Mouse (Mus musculus) CH12.LX (cell line): ENCODE results near the gene Gm10354. TPM values are rescaled to one million over a fixed set of nuclear protein-coding genes. Genes with fewer than 3 reads are reported as not detected.
"Not testable (repeated sequence)": the region's sequence is repeated elsewhere in the genome, so short reads cannot be mapped to it uniquely, and the experiment has no call there.

Experiments
- DNase-seq: peaks from one replicate; pipeline ENCODE4 v3.0.0-alpha.2; 2013; ENCODE audit errors: extremely low read depth
- H3K27ac ChIP-seq: 2 replicates; pipeline ENCODE4 v1.5.1; 2012; ENCODE audit warnings: low read depth, mild to moderate bottlenecking, control low read depth, moderate library complexity; ENCODE audit not compliant: insufficient read depth
- H3K27me3 ChIP-seq: replicated peaks from 2 replicates; pipeline ENCODE3; 2012; ENCODE audit warnings: inconsistent platforms
- H3K36me3 ChIP-seq, 2 experiments: replicated peaks in 1 of 2; 2 replicates each; pipeline versions ENCODE3 to v1.6.1; 2012; ENCODE audit warnings: inconsistent platforms in 1 of 2, low read length in 1 of 2, mild to moderate bottlenecking in 1 of 2, mixed read lengths in 1 of 2, moderate library complexity in 1 of 2; ENCODE audit not compliant: control insufficient read depth in 1 of 2, insufficient read depth in 1 of 2
- H3K4me1 ChIP-seq, 2 experiments: 2 replicates each; pipeline ENCODE4 v1.6.1; 2012; ENCODE audit warnings: inconsistent platforms in 1 of 2, moderate library complexity in 1 of 2; ENCODE audit not compliant: insufficient read depth in 2 of 2, control insufficient read depth in 1 of 2
- H3K4me2 ChIP-seq: 2 replicates; pipeline ENCODE4 v1.6.1; 2012; ENCODE audit warnings: low read depth, mild to moderate bottlenecking, control low read depth; ENCODE audit not compliant: poor library complexity, insufficient read depth, severe bottlenecking
- H3K4me3 ChIP-seq, 3 experiments: fragments of 150-350 bp in 1 of 3; sonication (generic) in 1 of 3; replicated peaks in 1 of 3; 2 replicates each; pipeline versions ENCODE3 to v1.5.1; 2011 to 2012; ENCODE audit warnings: low read depth in 2 of 3, low read length in 2 of 3, mild to moderate bottlenecking in 2 of 3, moderate library complexity in 2 of 3, control low read depth in 1 of 3, improper control_type of control experiment in 1 of 3, inconsistent platforms in 1 of 3, mixed read lengths in 1 of 3; ENCODE audit not compliant: poor library complexity in 1 of 3
- H3K79me2 ChIP-seq: replicated peaks from 2 replicates; pipeline ENCODE4 v1.6.1; 2012; ENCODE audit warnings: mild to moderate bottlenecking, moderate library complexity; ENCODE audit not compliant: control insufficient read depth, poor library complexity, insufficient read depth, severe bottlenecking; ENCODE audit errors: extremely low read depth
- H3K9ac ChIP-seq: 2 replicates; pipeline ENCODE4 v1.6.1; 2012; ENCODE audit warnings: low read depth, mild to moderate bottlenecking, control low read depth, moderate library complexity; ENCODE audit not compliant: insufficient read depth
- H3K9me3 ChIP-seq: replicated peaks from 2 replicates; pipeline ENCODE3; 2012; ENCODE audit warnings: low read length, inconsistent platforms, mixed read lengths
- CTCF ChIP-seq, 2 experiments: IDR thresholded peaks in 1 of 2; conservative IDR thresholded peaks in 1 of 2; 2 replicates each; pipeline ENCODE4 v1.5.1; 2011 to 2012; ENCODE audit warnings: low read depth in 2 of 2, low read length in 2 of 2, improper control_type of control experiment in 1 of 2, inconsistent platforms in 1 of 2, mild to moderate bottlenecking in 1 of 2, moderate library complexity in 1 of 2
- RAD21 ChIP-seq: IDR thresholded peaks from 2 replicates; pipeline ENCODE4 v1.6.1; 2011; ENCODE audit warnings: low read depth, mild to moderate bottlenecking, low read length, improper control_type of control experiment, moderate library complexity
- ZNF384 ChIP-seq: IDR thresholded peaks from 2 replicates; pipeline ENCODE4 v1.6.1; 2012; ENCODE audit warnings: low read depth, low read length, improper control_type of control experiment, inconsistent platforms
- dilution Hi-C: fragments of 300-500 bp; cut with MboI; formaldehyde crosslinking; loops from 2 replicates; pipeline ENCODE4 v1.14.3; 2020; ENCODE audit warnings: low sequenced_read_pairs; ENCODE audit not compliant: extremely low pct_unique_long_range_greater_than_20kb, extremely low pct_ligation_motif_present
- in situ Hi-C: fragments of 300-500 bp; cut with MboI; formaldehyde crosslinking; loops from 3 replicates; pipeline ENCODE4 v1.14.3; 2019; ENCODE audit warnings: low sequenced_read_pairs, low pct_ligation_motif_present, low pct_unique_long_range_greater_than_20kb, mixed read lengths
- polyA plus RNA-seq: library from polyadenylated mRNA; unstranded; fragments of >175 nt; gene quantifications from 2 replicates; pipeline ENCODE4 v1.2.1, GENCODE M21; 2012; ENCODE audit warnings: low read depth; ENCODE audit not compliant: insufficient read length
- total RNA-seq, 2 experiments: library from RNA; depleted of rRNA; stranded (reverse); fragments of 300-350 nt in 1 of 2; fragments of >200 nt in 1 of 2; gene quantifications; 2 replicates each; pipeline ENCODE4 v1.2.3; 2012 to 2014

Gm10354 gene
- total and polyA plus RNA-seq, 3 experiments: not detected

GRCm38 (mm10) chr5:14963821-14964220 is 14.9 kb downstream of the Gm10354 start:
- in situ Hi-C loops, H3K27ac ChIP-seq, DNase-seq, H3K4me3 ChIP-seq, H3K4me1 ChIP-seq, H3K4me2 ChIP-seq, H3K9me3 ChIP-seq, H3K79me2 ChIP-seq, H3K27me3 ChIP-seq, H3K9ac ChIP-seq, H3K36me3 ChIP-seq, dilution Hi-C loops: not testable (repeated sequence)
- TF ChIP-seq ZNF384 (peak; percentile 42; the same call in 1 of the 2 replicates), RAD21 (peak; percentile 6), CTCF (conservative IDR thresholded peaks at IDR 0.05 in 1 of 2, IDR thresholded peaks at IDR 0.05 in 1 of 2; ENCODE audit: low read depth in 2 of 2, low read length in 2 of 2) (peak in 1 of 2 experiments; percentile 40; a peak in 2 of 4 replicates)

- H3K27me3 ChIP-seq, dilution Hi-C loops, H3K4me3 ChIP-seq, H3K4me1 ChIP-seq, in situ Hi-C loops, H3K79me2 ChIP-seq, H3K9me3 ChIP-seq, H3K36me3 ChIP-seq, H3K4me2 ChIP-seq, H3K9ac ChIP-seq, H3K27ac ChIP-seq, DNase-seq: not testable (repeated sequence)
These were observed 17.2 kb downstream of the Gm10354 start for GRCm38 (mm10) chr5:14961502-14961901.

GRCm38 (mm10) chr5:14955928-14956706 is 22.6 kb downstream of the Gm10354 start:
- in situ Hi-C loops, H3K4me1 ChIP-seq, DNase-seq, H3K36me3 ChIP-seq, H3K27me3 ChIP-seq, H3K27ac ChIP-seq, H3K4me2 ChIP-seq, H3K9me3 ChIP-seq, H3K79me2 ChIP-seq, dilution Hi-C loops, H3K9ac ChIP-seq, H3K4me3 ChIP-seq: not testable (repeated sequence)

- H3K4me1 ChIP-seq, H3K4me2 ChIP-seq, DNase-seq, H3K9ac ChIP-seq, H3K27ac ChIP-seq, H3K27me3 ChIP-seq, H3K9me3 ChIP-seq, H3K36me3 ChIP-seq, H3K79me2 ChIP-seq, H3K4me3 ChIP-seq, dilution Hi-C loops, in situ Hi-C loops: not testable (repeated sequence)
These were observed 25.1 kb downstream of the Gm10354 start for GRCm38 (mm10) chr5:14953587-14953986.

GRCm38 (mm10) chr5:14952749-14953148 is 26.0 kb downstream of the Gm10354 start:
- H3K9me3 ChIP-seq, H3K27ac ChIP-seq, H3K27me3 ChIP-seq, in situ Hi-C loops, dilution Hi-C loops, DNase-seq, H3K9ac ChIP-seq, H3K79me2 ChIP-seq, H3K4me1 ChIP-seq, H3K36me3 ChIP-seq, H3K4me2 ChIP-seq, H3K4me3 ChIP-seq: not testable (repeated sequence)

GRCm38 (mm10) chr5:14951822-14952221 is 26.9 kb downstream of the Gm10354 start:
- H3K9ac ChIP-seq, H3K9me3 ChIP-seq, H3K4me2 ChIP-seq, H3K27me3 ChIP-seq, dilution Hi-C loops, H3K27ac ChIP-seq, H3K79me2 ChIP-seq, H3K4me3 ChIP-seq, DNase-seq, H3K4me1 ChIP-seq, in situ Hi-C loops, H3K36me3 ChIP-seq: not testable (repeated sequence)
